Mouse (Mus musculus): ENCODE measurements around the gene Fndc3a. TPM values are rescaled to one million over a fixed set of nuclear protein-coding genes. Genes with fewer than 3 reads are reported as not detected.

The Fndc3a gene
- polyA plus RNA-seq, 1 experiment from 2014 or later: 74.6 TPM

- Histone ChIP-seq H3K27ac (no peak overlapping the region), H3K36me3 (ENCODE audit: inconsistent target) (peaks cover 100% of the 10 kb centered on the region), H3K79me2 (ENCODE audit: inconsistent target) (peaks cover 22% of the 10 kb centered on the region; the same call in 1 of the 2 replicates), H3K4me3 (ENCODE audit: inconsistent target) (no peak overlapping the region)
- 90% methylated on average over 1 of the region's 1 CpGs for WGBS (ENCODE audit: missing documents)
Measured at GRCm38 (mm10) chr14:72555846-72556245, 154.0 kb downstream of the Fndc3a start.

GRCm38 (mm10) chr14:72536392-72537017 is 173.3 kb downstream of the Fndc3a start:
- Histone ChIP-seq H3K27ac (no peak overlapping the region), H3K79me2 (ENCODE audit: inconsistent target) (no peaks in the 10 kb centered on the region), H3K4me3 (ENCODE audit: inconsistent target) (no peak overlapping the region), H3K36me3 (ENCODE audit: inconsistent target) (peaks cover 37% of the 10 kb centered on the region)
- WGBS (ENCODE audit: missing documents): 93% methylated on average over 5 of the region's 5 CpGs

- H3K36me3 ChIP-seq (ENCODE audit: inconsistent target): peaks cover 10% of the 10 kb centered on the region
- H3K4me3 ChIP-seq (ENCODE audit: inconsistent target): no peak overlapping the region
- H3K79me2 ChIP-seq (ENCODE audit: inconsistent target): no peaks in the 10 kb centered on the region
- WGBS (ENCODE audit: missing documents): 86% methylated on average over 7 of the region's 7 CpGs
- H3K27ac ChIP-seq: no peak overlapping the region
Measured at GRCm38 (mm10) chr14:72533862-72534261, 175.9 kb downstream of the Fndc3a start.

GRCm38 (mm10) chr14:72532028-72532917 is 177.5 kb downstream of the Fndc3a start:
- 2% methylated on average over 54 of the region's 54 CpGs for WGBS (ENCODE audit: missing documents)
- Histone ChIP-seq H3K79me2 (ENCODE audit: inconsistent target) (no peaks in the 10 kb centered on the region), H3K4me3 (ENCODE audit: inconsistent target) (no peak overlapping the region), H3K36me3 (ENCODE audit: inconsistent target) (no peaks in the 10 kb centered on the region), H3K27ac (no peak overlapping the region)

GRCm38 (mm10) chr14:72527126-72527525 is 182.7 kb downstream of the Fndc3a start:
- Histone ChIP-seq H3K27ac (no peak overlapping the region), H3K4me3 (ENCODE audit: inconsistent target) (no peak overlapping the region), H3K79me2 (ENCODE audit: inconsistent target) (no peaks in the 10 kb centered on the region), H3K36me3 (ENCODE audit: inconsistent target) (no peaks in the 10 kb centered on the region)
- 100% methylated on average over 1 of the region's 1 CpGs for WGBS (ENCODE audit: missing documents)

GRCm38 (mm10) chr14:72519561-72519960 is 190.2 kb downstream of the Fndc3a start:
- Histone ChIP-seq H3K4me3 (ENCODE audit: inconsistent target) (no peak overlapping the region), H3K79me2 (ENCODE audit: inconsistent target) (no peaks in the 10 kb centered on the region), H3K27ac (no peak overlapping the region), H3K36me3 (ENCODE audit: inconsistent target) (no peaks in the 10 kb centered on the region)
- WGBS (ENCODE audit: missing documents): 64% methylated on average over 2 of the region's 2 CpGs

GRCm38 (mm10) chr14:72518786-72519185 is 191.0 kb downstream of the Fndc3a start:
- WGBS (ENCODE audit: missing documents): 69% methylated on average over 6 of the region's 6 CpGs
- H3K79me2 ChIP-seq (ENCODE audit: inconsistent target): no peaks in the 10 kb centered on the region
- H3K36me3 ChIP-seq (ENCODE audit: inconsistent target): no peaks in the 10 kb centered on the region
- H3K27ac ChIP-seq: no peak overlapping the region
- no peak overlapping the region for H3K4me3 ChIP-seq (ENCODE audit: inconsistent target)

- no peaks in the 10 kb centered on the region for H3K79me2 ChIP-seq (ENCODE audit: inconsistent target)
- no peaks in the 10 kb centered on the region for H3K36me3 ChIP-seq (ENCODE audit: inconsistent target)
- no peak overlapping the region for H3K27ac ChIP-seq
- WGBS (ENCODE audit: missing documents): 32% methylated on average over 5 of the region's 5 CpGs
- no peak overlapping the region for H3K4me3 ChIP-seq (ENCODE audit: inconsistent target)
Measured at GRCm38 (mm10) chr14:72516376-72516775, 193.4 kb downstream of the Fndc3a start.

- Histone ChIP-seq H3K4me3 (ENCODE audit: inconsistent target) (no peak overlapping the region), H3K36me3 (ENCODE audit: inconsistent target) (no peaks in the 10 kb centered on the region), H3K27ac (no peak overlapping the region), H3K79me2 (ENCODE audit: inconsistent target) (no peaks in the 10 kb centered on the region)
- WGBS (ENCODE audit: missing documents): 45% methylated on average over 11 of the region's 11 CpGs
Measured at GRCm38 (mm10) chr14:72506723-72507420, 202.9 kb downstream of the Fndc3a start.

GRCm38 (mm10) chr14:72506018-72506722 is 203.6 kb downstream of the Fndc3a start:
- no peaks in the 10 kb centered on the region for H3K79me2 ChIP-seq (ENCODE audit: inconsistent target)
- H3K36me3 ChIP-seq (ENCODE audit: inconsistent target): no peaks in the 10 kb centered on the region
- no peak overlapping the region for H3K4me3 ChIP-seq (ENCODE audit: inconsistent target)
- 14% methylated on average over 11 of the region's 12 CpGs for WGBS (ENCODE audit: missing documents)
- H3K27ac ChIP-seq: no peak overlapping the region

GRCm38 (mm10) chr14:72504985-72505384 is 204.8 kb downstream of the Fndc3a start:
- 93% methylated on average over 1 of the region's 1 CpGs for WGBS (ENCODE audit: missing documents)
- no peak overlapping the region for H3K4me3 ChIP-seq (ENCODE audit: inconsistent target)

GRCm38 (mm10) chr14:72503241-72503640 is 206.6 kb downstream of the Fndc3a start:
- 46% methylated on average over 6 of the region's 6 CpGs for WGBS (ENCODE audit: missing documents)
- H3K79me2 ChIP-seq (ENCODE audit: inconsistent target): no peaks in the 10 kb centered on the region
- no peak overlapping the region for H3K27ac ChIP-seq
- no peak overlapping the region for H3K4me3 ChIP-seq (ENCODE audit: inconsistent target)
- no peaks in the 10 kb centered on the region for H3K36me3 ChIP-seq (ENCODE audit: inconsistent target)

More at GRCm38 (mm10) chr14:72504985-72505384, 204.8 kb downstream of the Fndc3a start:
- no peak overlapping the region for H3K27ac ChIP-seq
- H3K36me3 ChIP-seq (ENCODE audit: inconsistent target): no peaks in the 10 kb centered on the region
- no peaks in the 10 kb centered on the region for H3K79me2 ChIP-seq (ENCODE audit: inconsistent target)

- WGBS (ENCODE audit: missing documents): 100% methylated on average over 1 of the region's 1 CpGs
- Histone ChIP-seq H3K36me3 (ENCODE audit: inconsistent target) (no peaks in the 10 kb centered on the region), H3K4me3 (ENCODE audit: inconsistent target) (no peak overlapping the region), H3K79me2 (ENCODE audit: inconsistent target) (no peaks in the 10 kb centered on the region), H3K27ac (no peak overlapping the region)
Measured at GRCm38 (mm10) chr14:72493775-72494174, 216.0 kb downstream of the Fndc3a start.

- no peaks in the 10 kb centered on the region for H3K36me3 ChIP-seq (ENCODE audit: inconsistent target)
- no peak within 1 kb of the TSS for H3K4me3 ChIP-seq (ENCODE audit: inconsistent target)
- H3K27ac ChIP-seq: no peak within 1 kb of the TSS
- no peaks in the 10 kb centered on the region for H3K79me2 ChIP-seq (ENCODE audit: inconsistent target)
- WGBS (ENCODE audit: missing documents): 95% methylated on average over 5 of the region's 5 CpGs
Measured at GRCm38 (mm10) chr14:72491738-72492137, 218.1 kb downstream of the Fndc3a start, which contains the start of gene Gm9195. Gm9195 (minus strand) TSS chr14:72491838.

All from macrophage (primary cell).